Mouse (Mus musculus) cerebellum, postnatal 36 days (tissue): ENCODE measurements around the gene Zfp784.

Experiments
- DNase-seq, 2 experiments: peaks; one replicate each; pipeline ENCODE4 v3.0.0; 2021 to 2022; ENCODE audit warnings: mixed read lengths in 2 of 2

Zfp784 gene

GRCm38 (mm10) chr7:5057381-5057780 is 19.1 kb upstream of the Zfp784 start:
- DNase-seq: no peak

GRCm38 (mm10) chr7:5056651-5057263 is 18.5 kb upstream of the Zfp784 start:
- DNase-seq: peak; percentile 52 to 62

GRCm38 (mm10) chr7:5053456-5054179 is 15.4 kb upstream of the Zfp784 start:
- peak; percentile 48 to 51 for DNase-seq

- no peak for DNase-seq
Measured at GRCm38 (mm10) chr7:5052931-5053343, 14.7 kb upstream of the Zfp784 start.

- DNase-seq: no peak
Measured at GRCm38 (mm10) chr7:5052438-5052837, 14.2 kb upstream of the Zfp784 start.

GRCm38 (mm10) chr7:5051193-5052192 is 13.2 kb upstream of the Zfp784 start, which contains the start of gene Zfp580:
Gene Zfp580, plus strand, starts transcription at chr7:5051538.
- peak; percentile 87 to 88 for DNase-seq

- DNase-seq: no peak
Measured at GRCm38 (mm10) chr7:5047313-5047712, 9.1 kb upstream of the Zfp784 start.

- DNase-seq: no peak
Measured at GRCm38 (mm10) chr7:5046112-5046511, 7.9 kb upstream of the Zfp784 start.

- DNase-seq: no peak
Measured at GRCm38 (mm10) chr7:5044981-5045380, 6.7 kb upstream of the Zfp784 start.

GRCm38 (mm10) chr7:5038940-5039339 is 694 bp upstream of the Zfp784 start:
- DNase-seq: no peak

GRCm38 (mm10) chr7:5037467-5037866 is 779 bp downstream of the Zfp784 start:
- no peak for DNase-seq

GRCm38 (mm10) chr7:5037026-5037425 is 1.2 kb downstream of the Zfp784 start:
- no peak for DNase-seq

GRCm38 (mm10) chr7:5036136-5036535 is 2.1 kb downstream of the Zfp784 start:
- DNase-seq: no peak

GRCm38 (mm10) chr7:5035628-5036027 is 2.6 kb downstream of the Zfp784 start:
- no peak for DNase-seq

GRCm38 (mm10) chr7:5033818-5034217 is 4.4 kb downstream of the Zfp784 start, which contains the start of gene 4632433K11Rik:
Gene 4632433K11Rik, plus strand, starts transcription at chr7:5034118.
- no peak for DNase-seq

- no peak for DNase-seq
Measured at GRCm38 (mm10) chr7:5031496-5031895, 6.8 kb downstream of the Zfp784 start.

- DNase-seq: no peak
Measured at GRCm38 (mm10) chr7:5030554-5031275, 7.5 kb downstream of the Zfp784 start.

GRCm38 (mm10) chr7:5029946-5030345 is 8.3 kb downstream of the Zfp784 start:
- DNase-seq: no peak

GRCm38 (mm10) chr7:5029543-5029942 is 8.7 kb downstream of the Zfp784 start:
- no peak for DNase-seq

- no peak for DNase-seq
Measured at GRCm38 (mm10) chr7:5021197-5021596, 17.0 kb downstream of the Zfp784 start.

- no peak for DNase-seq
Measured at GRCm38 (mm10) chr7:5020685-5021084, 17.6 kb downstream of the Zfp784 start.

- peak; percentile 98 for DNase-seq
Measured at GRCm38 (mm10) chr7:5020000-5020681, 18.1 kb downstream of the Zfp784 start, which contains the start of the genes Zfp865 and Ccdc106. Gene Zfp865, plus strand, starts transcription at chr7:5020376. Gene Ccdc106, plus strand, starts transcription at chr7:5020553.
